In genomic region chr16:70654429-70655081, GRCm38 (mm10) we compare ENCODE assay signal across 10 mouse cellular contexts.
A peak's percentile ranks its signal among the peaks of the same experiment; 100 is the strongest.
DNase-seq lines count a peak whose midpoint lies in the region; ATAC-seq lines count a peak whose summit lies in the region.
"Had no signal": no experiment of that assay in that cellular context is flagged by ENCODE, and none has a peak within 500 bp of the region (broad histone marks: within the 10 kb centered on the region; RNA-seq: fewer than 3 reads in every experiment).

No protein-coding gene starts in this region.

- DNase-seq in hindbrain, embryonic 14.5 days (ENCODE audit: low spot score), result peak; percentile 81
- DNase-seq in 3T3-L1 (ENCODE audit: low read depth, low spot score), result peak; percentile 60
- peak; percentile 39 for DNase-seq in NIH3T3 (ENCODE audit: low read depth)
- DNase-seq in forelimb bud, embryonic 11.5 days (ENCODE audit: low read depth, low spot score), result peak; percentile 13
- no peak for DNase-seq in kidney, postnatal 14 days
- DNase-seq: thymus, postnatal 25 days had no signal

- no peak for ATAC-seq in hindbrain, embryonic 14.5 days (ENCODE audit: low FRiP score)
- ATAC-seq in hindbrain, embryonic 12.5 days (ENCODE audit: low FRiP score), result no peak
- no peak for ATAC-seq in activated CD4-positive, CD25-positive, alpha-beta regulatory T cell, adult 4 months
- ATAC-seq in kidney, embryonic 14.5 days (ENCODE audit: low FRiP score, low TSS enrichment), result no peak

- H3K9me3 ChIP-seq in hindbrain, embryonic 14.5 days (ENCODE audit: control insufficient read depth, low read length), result no peaks in the 10 kb centered on the region
- H3K9me3 ChIP-seq in hindbrain, embryonic 12.5 days (replicated peaks), result no peaks in the 10 kb centered on the region
- H3K9me3 ChIP-seq in kidney, embryonic 14.5 days (ENCODE audit: control insufficient read depth, low read length), result no peaks in the 10 kb centered on the region
- H3K9me3 ChIP-seq: heart, embryonic 10.5 days had no signal

- 49% methylated on average over 6 of the region's 6 CpGs for WGBS in hindbrain, embryonic 14.5 days
- 72% methylated on average over 6 of the region's 6 CpGs for WGBS in hindbrain, embryonic 12.5 days
- 70% methylated on average over 6 of the region's 6 CpGs for WGBS in kidney, embryonic 14.5 days

- no peaks in the 10 kb centered on the region for H3K27me3 ChIP-seq in hindbrain, embryonic 14.5 days (ENCODE audit: control insufficient read depth, insufficient read depth, low read length)
- H3K27me3 ChIP-seq in hindbrain, embryonic 12.5 days, result no peaks in the 10 kb centered on the region
- no peaks in the 10 kb centered on the region for H3K27me3 ChIP-seq in kidney, embryonic 14.5 days (ENCODE audit: control insufficient read depth, insufficient read depth, low read length)

- H3K27ac ChIP-seq in hindbrain, embryonic 14.5 days, result no peak overlapping the region
- no peak overlapping the region for H3K27ac ChIP-seq in hindbrain, embryonic 12.5 days
- no peak overlapping the region for H3K27ac ChIP-seq in kidney, embryonic 14.5 days (ENCODE audit: low read depth, low read length)
- H3K27ac ChIP-seq: heart, embryonic 10.5 days had no signal

- no peaks in the 10 kb centered on the region for H3K4me1 ChIP-seq in hindbrain, embryonic 14.5 days (replicated peaks; ENCODE audit: control insufficient read depth, insufficient read depth, low read length)
- no peaks in the 10 kb centered on the region for H3K4me1 ChIP-seq in hindbrain, embryonic 12.5 days
- no peaks in the 10 kb centered on the region for H3K4me1 ChIP-seq in kidney, embryonic 14.5 days (ENCODE audit: control insufficient read depth, insufficient read depth, low read length)
- H3K4me1 ChIP-seq: heart, embryonic 10.5 days had no signal

- no peak overlapping the region for H3K9ac ChIP-seq in hindbrain, embryonic 14.5 days
- H3K9ac ChIP-seq in hindbrain, embryonic 12.5 days, result no peak overlapping the region
- no peak overlapping the region for H3K9ac ChIP-seq in kidney, embryonic 14.5 days (ENCODE audit: low read depth, low read length)

- no peak overlapping the region for H3K4me3 ChIP-seq in hindbrain, embryonic 14.5 days (replicated peaks; ENCODE audit: low read length)
- H3K4me3 ChIP-seq in hindbrain, embryonic 12.5 days, result no peak overlapping the region
- H3K4me3 ChIP-seq in kidney, embryonic 14.5 days (ENCODE audit: low read length), result no peak overlapping the region
- H3K4me3 ChIP-seq: heart, embryonic 10.5 days had no signal

- no peaks in the 10 kb centered on the region for H3K36me3 ChIP-seq in hindbrain, embryonic 14.5 days (replicated peaks; ENCODE audit: control insufficient read depth, insufficient read depth)
- no peaks in the 10 kb centered on the region for H3K36me3 ChIP-seq in hindbrain, embryonic 12.5 days
- H3K36me3 ChIP-seq in kidney, embryonic 14.5 days (ENCODE audit: control insufficient read depth, insufficient read depth, low read length), result no peaks in the 10 kb centered on the region
- H3K36me3 ChIP-seq: heart, embryonic 10.5 days had no signal

- H3K4me2 ChIP-seq in hindbrain, embryonic 14.5 days (replicated peaks), result no peak overlapping the region
- H3K4me2 ChIP-seq in hindbrain, embryonic 12.5 days (replicated peaks), result no peak overlapping the region
- no peak overlapping the region for H3K4me2 ChIP-seq in kidney, embryonic 14.5 days (replicated peaks; ENCODE audit: low read depth, low read length)
